Mouse (Mus musculus) bone marrow, adult 2 months (tissue): ENCODE measurements around the gene Herc1. TPM values are rescaled to one million over a fixed set of nuclear protein-coding genes. Genes with fewer than 3 reads are reported as not detected.

Experiments
- H3K27ac ChIP-seq: fragments of 200-500 bp; 2 replicates; pipeline ENCODE4 v1.5.1; 2012; ENCODE audit warnings: low read depth, mild to moderate bottlenecking, control low read depth, inconsistent platforms, low read length; ENCODE audit not compliant: control insufficient read depth, poor library complexity, insufficient read depth
- H3K4me1 ChIP-seq: fragments of 200-500 bp; 2 replicates; pipeline ENCODE4 v1.6.1; 2011; ENCODE audit warnings: low read length; ENCODE audit not compliant: control insufficient read depth, insufficient read depth
- H3K4me3 ChIP-seq: fragments of 200-500 bp; replicated peaks from 2 replicates; pipeline ENCODE3; 2011; ENCODE audit warnings: mild to moderate bottlenecking, low read depth, low read length, control low read depth; ENCODE audit not compliant: control insufficient read depth
- CTCF ChIP-seq: fragments of 200-500 bp; IDR thresholded peaks from 2 replicates; pipeline ENCODE4 v1.5.1; 2011; ENCODE audit warnings: low read length, control low read depth; ENCODE audit not compliant: control insufficient read depth, insufficient read depth
- POLR2A ChIP-seq: fragments of 200-500 bp; IDR thresholded peaks from 2 replicates; pipeline ENCODE4 v1.6.1; 2011; ENCODE audit warnings: low read depth, mild to moderate bottlenecking, control low read depth, low read length, borderline replicate concordance; ENCODE audit not compliant: control insufficient read depth
- WGBS: fragments of 180-500 bp; shearing (Covaris S2); methylation state at CpG from one replicate; pipeline ENCODE4 v1.1.7; 2018; 5-methylcytosine and 5-hydroxymethylcytosine counted together
- polyA plus RNA-seq: library from polyadenylated mRNA; stranded (reverse); fragments of >200 nt; gene quantifications from 2 replicates; pipeline ENCODE4 v1.2.4, GENCODE M21; 2011; ENCODE audit warnings: low replicate concordance; ENCODE audit not compliant: missing spikeins, insufficient read depth, insufficient read length

Gene Herc1
- polyA plus RNA-seq, 1 experiment = 47.3 TPM

- Histone ChIP-seq H3K4me3 (no peak overlapping the region), H3K4me1 (no peaks in the 10 kb centered on the region; the same call in 1 of the 2 replicates), H3K27ac (no peak overlapping the region)
- no peak for TF ChIP-seq CTCF
- no peak for TF ChIP-seq POLR2A
- WGBS = 54% methylated on average over 1 of the region's 1 CpGs
Observed at GRCm38 (mm10) chr9:66339714-66340113, 10.5 kb upstream of the Herc1 start.

GRCm38 (mm10) chr9:66340394-66341094 lies 9.7 kb upstream of the Herc1 start:
- Histone ChIP-seq H3K4me3 (no peak overlapping the region), H3K4me1 (no peaks in the 10 kb centered on the region; the same call in 1 of the 2 replicates), H3K27ac (no peak overlapping the region)
- TF ChIP-seq POLR2A = no peak
- TF ChIP-seq CTCF = no peak
- WGBS = 70% methylated on average over 3 of the region's 3 CpGs

GRCm38 (mm10) chr9:66347405-66348035 lies 2.7 kb upstream of the Herc1 start:
- WGBS = 43% methylated on average over 7 of the region's 7 CpGs
- no peak for TF ChIP-seq POLR2A
- TF ChIP-seq CTCF = no peak
- Histone ChIP-seq H3K4me1 (peaks cover 3% of the 10 kb centered on the region), H3K4me3 (no peak overlapping the region), H3K27ac (peak overlapping the region; percentile 51)

GRCm38 (mm10) chr9:66349144-66349859 lies 948 bp upstream of the Herc1 start:
- peak overlapping the region; percentile 80 for H3K4me3 ChIP-seq
- 31% methylated on average over 8 of the region's 8 CpGs for WGBS
- TF ChIP-seq POLR2A = no peak
- peaks cover 3% of the 10 kb centered on the region for H3K4me1 ChIP-seq
- peak overlapping the region; percentile 98 for H3K27ac ChIP-seq

- TF ChIP-seq CTCF (no peak), POLR2A (no peak)
- H3K4me1 ChIP-seq = peaks cover 3% of the 10 kb centered on the region
- peak overlapping the region; percentile 98 for H3K27ac ChIP-seq
- H3K4me3 ChIP-seq = peak overlapping the region; percentile 80
- under 1% methylated on average over 32 of the region's 32 CpGs for WGBS
Observed at GRCm38 (mm10) chr9:66350788-66351430, 659 bp downstream of the Herc1 start.

- H3K4me3 ChIP-seq = no peak overlapping the region
- peaks cover 2% of the 10 kb centered on the region for H3K4me1 ChIP-seq
- 75% methylated on average over 2 of the region's 2 CpGs for WGBS
- no peak overlapping the region for H3K27ac ChIP-seq
- TF ChIP-seq CTCF (no peak), POLR2A (no peak)
Observed at GRCm38 (mm10) chr9:66352704-66353103, 2.5 kb downstream of the Herc1 start.

GRCm38 (mm10) chr9:66359135-66359534 lies 8.9 kb downstream of the Herc1 start:
- 29% methylated on average over 4 of the region's 4 CpGs for WGBS
- TF ChIP-seq POLR2A (no peak), CTCF (no peak)

More at GRCm38 (mm10) chr9:66359135-66359534, 8.9 kb downstream of the Herc1 start:
- no peaks in the 10 kb centered on the region for H3K4me1 ChIP-seq
- H3K4me3 ChIP-seq = no peak overlapping the region
- H3K27ac ChIP-seq = no peak overlapping the region
